Mouse (Mus musculus): ENCODE measurements at regions not wholly inside any gene's neighbourhood (a gene's known extent, or its start where the extent isn't known, plus 50 kb on each side); places are given as distances from the start of the nearest gene placed in this dataset.
"Not testable (repeated sequence)": the region's sequence is repeated elsewhere in the genome, so short reads cannot be mapped to it uniquely, and the experiment has no call there.

DNA sequence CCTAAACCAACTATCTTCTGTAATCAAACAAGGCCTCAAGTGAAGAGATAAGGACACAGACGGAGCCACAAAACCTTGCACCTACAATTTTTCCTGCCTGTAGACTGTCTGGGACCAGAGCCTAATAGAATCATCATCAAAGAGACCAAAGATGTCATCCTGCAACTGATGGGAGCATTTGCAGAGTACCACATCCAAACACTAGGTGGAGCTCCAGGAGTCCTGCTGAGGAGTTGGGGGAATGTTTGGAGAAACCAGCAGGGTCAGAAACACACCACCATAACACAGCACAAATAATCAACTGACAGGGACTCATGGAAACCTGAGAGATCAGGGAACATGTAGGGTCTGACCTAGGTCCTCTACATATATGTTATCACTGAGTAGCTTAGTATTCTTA is 160.9 kb downstream of the Gm6760 start:
- Histone ChIP-seq H3K4me2 (replicated peaks; ENCODE audit: low read depth, low read length) (no peak overlapping the region), H3K4me3 (ENCODE audit: low read depth, low read length) (no peak overlapping the region), H3K27me3 (replicated peaks; ENCODE audit: insufficient read depth, low read length) (no peaks in the 10 kb centered on the region), H3K36me3 (ENCODE audit: insufficient read depth, low read length) (no peaks in the 10 kb centered on the region), H3K9ac (replicated peaks; ENCODE audit: low read depth) (no peak overlapping the region), H3K27ac (ENCODE audit: low read length) (no peak overlapping the region), H3K4me1 (ENCODE audit: insufficient read depth, low read depth, low read length) (no peaks in the 10 kb centered on the region), H3K9me3 (ENCODE audit: low read length) (no peaks in the 10 kb centered on the region)
- DNase-seq (ENCODE audit: low spot score), result no peak
- WGBS, result 13% methylated on average over 1 of the region's 1 CpGs
- no peak for ATAC-seq
- TF ChIP-seq CTCF (IDR thresholded peaks at IDR 0.05) (peak; percentile 36), EP300 (IDR thresholded peaks at IDR 0.05) (no peak)

DNA sequence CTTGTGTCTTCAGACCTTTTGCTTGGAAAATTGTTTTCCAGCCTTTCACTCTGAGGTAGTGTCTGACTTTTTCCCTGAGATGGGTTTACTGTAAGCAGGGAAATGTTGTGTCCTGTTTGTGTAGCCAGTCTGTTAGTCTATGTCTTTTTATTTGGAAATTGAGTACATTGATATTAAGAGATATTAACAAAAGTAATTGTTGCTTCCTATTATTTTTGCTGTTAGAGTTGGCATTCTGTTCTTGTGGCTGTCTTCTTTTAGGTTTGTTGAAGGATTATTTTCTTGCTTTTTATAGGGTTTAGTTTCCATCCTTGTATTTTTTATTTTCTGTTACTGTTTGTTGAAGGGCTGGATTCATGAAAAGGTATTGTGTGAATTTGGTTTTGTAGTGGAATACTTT is 179.6 kb downstream of the Gm6760 start:
- H3K27me3 ChIP-seq (replicated peaks; ENCODE audit: insufficient read depth, low read length); DNase-seq (ENCODE audit: low spot score); H3K9ac ChIP-seq (replicated peaks; ENCODE audit: low read depth); H3K36me3 ChIP-seq (ENCODE audit: insufficient read depth, low read length); H3K9me3 ChIP-seq (ENCODE audit: low read length); ATAC-seq; H3K4me2 ChIP-seq (replicated peaks; ENCODE audit: low read depth, low read length); H3K27ac ChIP-seq (ENCODE audit: low read length); H3K4me3 ChIP-seq (ENCODE audit: low read depth, low read length); H3K4me1 ChIP-seq (ENCODE audit: insufficient read depth, low read depth, low read length): not testable (repeated sequence)

Measured in lung, postnatal 0 days (tissue).